Mouse (Mus musculus) myocyte (in vitro differentiated cells): Measurements from ENCODE around the gene Tmcc3. TPM values are rescaled to one million over a fixed set of nuclear protein-coding genes. Genes with fewer than 3 reads are reported as not detected.

ENCODE experiments used
- H3K27me3 ChIP-seq: one replicate; pipeline ENCODE4 v1.6.1; 2011; ENCODE audit not compliant: control insufficient read depth, insufficient read depth, insufficient read length
- H3K36me3 ChIP-seq: one replicate; pipeline ENCODE4 v1.6.1; 2011; ENCODE audit not compliant: control insufficient read depth, insufficient read depth
- H3K4me2 ChIP-seq: one replicate; pipeline ENCODE4 v1.6.1; 2011; ENCODE audit warnings: low read depth, control low read depth
- H3K4me3 ChIP-seq: one replicate; pipeline ENCODE4 v1.5.1; 2011; ENCODE audit warnings: mild to moderate bottlenecking, control low read depth, moderate library complexity
- H3K79me2 ChIP-seq: one replicate; pipeline ENCODE4 v1.6.1; 2011; ENCODE audit not compliant: control insufficient read depth, insufficient read depth
- H3ac ChIP-seq: one replicate; pipeline ENCODE4 v1.6.1; 2011; ENCODE audit not compliant: control insufficient read depth, insufficient read length
- CEBPB ChIP-seq: IDR thresholded peaks from 2 replicates; pipeline ENCODE4 v1.6.1; 2011; ENCODE audit warnings: mild to moderate bottlenecking, moderate library complexity; ENCODE audit not compliant: poor library complexity, insufficient read depth, severe bottlenecking
- E2F4 ChIP-seq: IDR thresholded peaks from one replicate; pipeline ENCODE4 v1.6.1; 2011; ENCODE audit warnings: mild to moderate bottlenecking, control low read depth, moderate library complexity; ENCODE audit not compliant: insufficient read depth
- MAX ChIP-seq: IDR thresholded peaks from one replicate; pipeline ENCODE4 v1.6.1; 2011; ENCODE audit warnings: low read depth, mild to moderate bottlenecking, control low read depth
- MYOD1 ChIP-seq, 3 experiments: IDR thresholded peaks; one replicate each; pipeline ENCODE4 v1.6.1; 2011; ENCODE audit warnings: control low read depth in 2 of 3, low read depth in 2 of 3, mild to moderate bottlenecking in 2 of 3, moderate library complexity in 1 of 3; ENCODE audit not compliant: insufficient read length in 2 of 3, control insufficient read depth in 1 of 3
- MYOG ChIP-seq, 3 experiments: IDR thresholded peaks; one replicate each; pipeline ENCODE4 v1.6.1; 2011; ENCODE audit warnings: control low read depth in 2 of 3, low read depth in 2 of 3, mild to moderate bottlenecking in 2 of 3; ENCODE audit not compliant: insufficient read length in 2 of 3, control insufficient read depth in 1 of 3, insufficient read depth in 1 of 3
- POLR2A ChIP-seq: IDR thresholded peaks from one replicate; pipeline ENCODE4 v1.6.1; 2011; ENCODE audit warnings: low read depth, mild to moderate bottlenecking, control low read depth, moderate library complexity; ENCODE audit not compliant: insufficient read length
- POLR2AphosphoS2 ChIP-seq: IDR thresholded peaks from one replicate; pipeline ENCODE4 v1.6.1; 2011; ENCODE audit warnings: low read depth, control low read depth; ENCODE audit not compliant: insufficient read length
- REST ChIP-seq: IDR thresholded peaks from one replicate; pipeline ENCODE4 v1.6.1; 2011; ENCODE audit warnings: mild to moderate bottlenecking, control low read depth, moderate library complexity; ENCODE audit not compliant: insufficient read depth, insufficient read length
- SRF ChIP-seq: IDR thresholded peaks from one replicate; pipeline ENCODE4 v1.6.1; 2011; ENCODE audit warnings: low read depth; ENCODE audit not compliant: control insufficient read depth, insufficient read length
- TCF12 ChIP-seq: IDR thresholded peaks from one replicate; pipeline ENCODE4 v1.6.1; 2011; ENCODE audit warnings: mild to moderate bottlenecking, control low read depth; ENCODE audit not compliant: poor library complexity, insufficient read depth, severe bottlenecking
- TCF3 ChIP-seq: IDR thresholded peaks from one replicate; pipeline ENCODE4 v1.6.1; 2011; ENCODE audit warnings: low read depth, control low read depth; ENCODE audit not compliant: insufficient read length
- USF1 ChIP-seq: IDR thresholded peaks from one replicate; pipeline ENCODE4 v1.6.1; 2011; ENCODE audit warnings: low read depth, mild to moderate bottlenecking, control low read depth, moderate library complexity
- polyA plus RNA-seq: library from polyadenylated mRNA; unstranded; fragments of >200 nt; fragmentation: generic; extraction: Trizol; gene quantifications from one replicate; pipeline ENCODE4 v1.2.1, GENCODE M21; 2012; ENCODE audit warnings: missing spikeins

The Tmcc3 gene
- polyA plus RNA-seq, 1 experiment: 16.6 TPM

- Histone ChIP-seq H3ac (no peak overlapping the region), H3K4me3 (no peak overlapping the region), H3K4me2 (no peak overlapping the region), H3K79me2 (peaks cover 23% of the 10 kb centered on the region), H3K27me3 (no peaks in the 10 kb centered on the region), H3K36me3 (no peaks in the 10 kb centered on the region)
- TF ChIP-seq SRF: no peak
Observed at GRCm38 (mm10) chr10:94555394-94555793, 243.6 kb downstream of the Tmcc3 start.

- Histone ChIP-seq H3K27me3 (no peaks in the 10 kb centered on the region), H3K36me3 (no peaks in the 10 kb centered on the region), H3K4me3 (no peak overlapping the region), H3ac (no peak overlapping the region), H3K79me2 (peaks cover 20% of the 10 kb centered on the region), H3K4me2 (no peak overlapping the region)
- TF ChIP-seq MAX (no peak), SRF (no peak), E2F4 (no peak), MYOD1 (IDR thresholded peaks at IDR 0.05; ENCODE audit: control insufficient read depth in 1 of 3, insufficient read length in 2 of 3, low read depth in 2 of 3) (no peak), USF1 (no peak), CEBPB (no peak), POLR2AphosphoS2 (no peak), TCF12 (no peak), REST (no peak), POLR2A (no peak), TCF3 (no peak), MYOG (IDR thresholded peaks at IDR 0.05; ENCODE audit: control insufficient read depth in 1 of 3, insufficient read depth in 1 of 3, insufficient read length in 2 of 3, low read depth in 2 of 3) (no peak)
Observed at GRCm38 (mm10) chr10:94557428-94558149, 245.8 kb downstream of the Tmcc3 start.

- H3K4me2 ChIP-seq: no peak overlapping the region
- H3K79me2 ChIP-seq: peaks cover 12% of the 10 kb centered on the region
- TF ChIP-seq TCF3 (no peak), MAX (no peak), REST (no peak), POLR2AphosphoS2 (no peak), POLR2A (no peak), TCF12 (no peak), SRF (no peak), USF1 (no peak), E2F4 (no peak), MYOD1 (IDR thresholded peaks at IDR 0.05; ENCODE audit: control insufficient read depth in 1 of 3, insufficient read length in 2 of 3, low read depth in 2 of 3) (no peak), MYOG (IDR thresholded peaks at IDR 0.05; ENCODE audit: control insufficient read depth in 1 of 3, insufficient read depth in 1 of 3, insufficient read length in 2 of 3, low read depth in 2 of 3) (no peak), CEBPB (no peak)
- no peak overlapping the region for H3ac ChIP-seq
- H3K36me3 ChIP-seq: no peaks in the 10 kb centered on the region
- no peaks in the 10 kb centered on the region for H3K27me3 ChIP-seq
- H3K4me3 ChIP-seq: no peak overlapping the region
Observed at GRCm38 (mm10) chr10:94558826-94559225, 247.1 kb downstream of the Tmcc3 start.

GRCm38 (mm10) chr10:94561351-94561750, 249.6 kb downstream of the Tmcc3 start:
- no peak for TF ChIP-seq POLR2A
- no peak for TF ChIP-seq E2F4
- TF ChIP-seq SRF: no peak
- TF ChIP-seq MYOD1 (IDR thresholded peaks at IDR 0.05; ENCODE audit: control insufficient read depth in 1 of 3, insufficient read length in 2 of 3, low read depth in 2 of 3): peak in 1 of 3 experiments; percentile 14
- no peak for TF ChIP-seq POLR2AphosphoS2
- no peak for TF ChIP-seq MYOG (IDR thresholded peaks at IDR 0.05; ENCODE audit: control insufficient read depth in 1 of 3, insufficient read depth in 1 of 3, insufficient read length in 2 of 3, low read depth in 2 of 3)
- TF ChIP-seq REST: no peak
- TF ChIP-seq TCF12: peak; percentile 46
- TF ChIP-seq MAX: no peak
- no peak for TF ChIP-seq TCF3
- no peaks in the 10 kb centered on the region for H3K36me3 ChIP-seq
- no peak overlapping the region for H3K4me3 ChIP-seq
- peaks cover 3% of the 10 kb centered on the region for H3K79me2 ChIP-seq
- H3K4me2 ChIP-seq: peak overlapping the region; percentile 52
- no peaks in the 10 kb centered on the region for H3K27me3 ChIP-seq
- no peak overlapping the region for H3ac ChIP-seq

- Histone ChIP-seq H3K27me3 (no peaks in the 10 kb centered on the region), H3K79me2 (peaks cover 3% of the 10 kb centered on the region), H3K4me2 (peak overlapping the region; percentile 52), H3K4me3 (no peak overlapping the region), H3ac (no peak overlapping the region), H3K36me3 (no peaks in the 10 kb centered on the region)
- TF ChIP-seq TCF3 (no peak), MYOG (IDR thresholded peaks at IDR 0.05; ENCODE audit: control insufficient read depth in 1 of 3, insufficient read depth in 1 of 3, insufficient read length in 2 of 3, low read depth in 2 of 3) (no peak), SRF (no peak), TCF12 (no peak), POLR2A (no peak), MAX (no peak), REST (no peak)
Observed at GRCm38 (mm10) chr10:94562188-94562587, 250.4 kb downstream of the Tmcc3 start.
